Mouse (Mus musculus) stomach, postnatal 0 days (tissue): Measurements from ENCODE around the gene Nckap5. TPM values are rescaled to one million over a fixed set of nuclear protein-coding genes. Genes with fewer than 3 reads are reported as not detected.

Experiments used
- ATAC-seq: fragments of 200-750 bp; cut with Nextera tagmentation; 2 replicates; pipeline ENCODE4 v1.8.0; 2017; ENCODE audit not compliant: low FRiP score, low TSS enrichment
- DNase-seq: peaks from one replicate; pipeline ENCODE4 v3.0.0-alpha.2; 2016; ENCODE audit warnings: low spot score
- H3K27ac ChIP-seq: fragments of 300-500 bp; sonication (generic); replicated peaks from 2 replicates; pipeline ENCODE4 v1.5.1; 2014; ENCODE audit warnings: mild to moderate bottlenecking, control low read depth
- H3K27me3 ChIP-seq: fragments of 300-500 bp; sonication (generic); 2 replicates; pipeline ENCODE4 v1.6.1; 2014; ENCODE audit warnings: low read length; ENCODE audit not compliant: control insufficient read depth, insufficient read depth
- H3K36me3 ChIP-seq: fragments of 300-500 bp; sonication (generic); 2 replicates; pipeline ENCODE4 v1.6.1; 2014; ENCODE audit warnings: low read length, mixed read lengths; ENCODE audit not compliant: control insufficient read depth, insufficient read depth
- H3K4me1 ChIP-seq: fragments of 300-500 bp; sonication (generic); replicated peaks from 2 replicates; pipeline ENCODE4 v1.6.1; 2014; ENCODE audit warnings: antibody characterized with exemption; ENCODE audit not compliant: control insufficient read depth, insufficient read depth
- H3K4me2 ChIP-seq: fragments of 300-500 bp; sonication (generic); replicated peaks from 2 replicates; pipeline ENCODE4 v1.6.1; 2014; ENCODE audit warnings: low read depth, mild to moderate bottlenecking, control low read depth, moderate library complexity
- H3K4me3 ChIP-seq: fragments of 300-500 bp; sonication (generic); 2 replicates; pipeline ENCODE4 v1.5.1; 2014; ENCODE audit warnings: low read depth, low read length, control low read depth
- H3K9ac ChIP-seq: fragments of 300-500 bp; sonication (generic); 2 replicates; pipeline ENCODE4 v1.6.1; 2014; ENCODE audit warnings: mild to moderate bottlenecking, low read length, control low read depth, mixed read lengths
- H3K9me3 ChIP-seq: fragments of 300-500 bp; sonication (generic); 2 replicates; pipeline ENCODE4 v1.6.1; 2016; ENCODE audit warnings: low read length; ENCODE audit not compliant: control insufficient read depth
- CTCF ChIP-seq: IDR thresholded peaks from 2 replicates; pipeline ENCODE4 v1.5.1; 2016; ENCODE audit warnings: antibody characterized with exemption, low read depth, mild to moderate bottlenecking, moderate library complexity
- EP300 ChIP-seq: optimal IDR thresholded peaks from 2 replicates; pipeline ENCODE3; 2016; ENCODE audit warnings: antibody characterized with exemption
- WGBS: fragments of 180-500 bp; shearing (Covaris S2); extraction: QIAGEN DNeasy Blood & Tissue Kit; methylation state at CpG from one replicate; pipeline ENCODE4 v1.1.7; 2014; 5-methylcytosine and 5-hydroxymethylcytosine counted together
- polyA plus RNA-seq: library from polyadenylated mRNA; unstranded; fragments of >200 nt; fragmentation: Nextera tagmentation; extraction: Ambion mirVana; gene quantifications from 2 replicates; pipeline ENCODE4 v1.2.1, GENCODE M21; 2015

The Nckap5 gene
- polyA plus RNA-seq, 1 experiment from 2014 or later: 1.9 TPM

- DNase-seq (no peak), ATAC-seq (no peak)
- Histone ChIP-seq H3K27ac (0 out of 2 replicates have a peak overlapping the region, but pooled peaks have one; percentile 45), H3K9me3 (no peaks in the 10 kb centered on the region), H3K36me3 (no peaks in the 10 kb centered on the region), H3K4me3 (no peak overlapping the region), H3K4me2 (no peak overlapping the region), H3K9ac (no peak overlapping the region), H3K4me1 (no peaks in the 10 kb centered on the region), H3K27me3 (no peaks in the 10 kb centered on the region)
- WGBS: 51% methylated on average over 2 of the region's 2 CpGs
- TF ChIP-seq EP300: no peak
- TF ChIP-seq CTCF: no peak
Measured at GRCm38 (mm10) chr1:126470883-126471282, 359.7 kb downstream of the Nckap5 start.

- no peak overlapping the region for H3K4me3 ChIP-seq
- TF ChIP-seq CTCF (no peak), EP300 (no peak)
- H3K9ac ChIP-seq: no peak overlapping the region
- H3K36me3 ChIP-seq: no peaks in the 10 kb centered on the region
- H3K4me1 ChIP-seq: no peaks in the 10 kb centered on the region
- ATAC-seq (no peak), DNase-seq (no peak)
- no peaks in the 10 kb centered on the region for H3K27me3 ChIP-seq
- H3K4me2 ChIP-seq: no peak overlapping the region
- H3K9me3 ChIP-seq: no peaks in the 10 kb centered on the region
- WGBS: 60% methylated on average over 5 of the region's 5 CpGs
- H3K27ac ChIP-seq: no peak overlapping the region
Measured at GRCm38 (mm10) chr1:126469818-126470544, 360.6 kb downstream of the Nckap5 start.

GRCm38 (mm10) chr1:126461527-126462354 is 368.9 kb downstream of the Nckap5 start:
- no peak for DNase-seq
- Histone ChIP-seq H3K9me3 (no peaks in the 10 kb centered on the region), H3K4me2 (no peak overlapping the region), H3K9ac (no peak overlapping the region), H3K36me3 (no peaks in the 10 kb centered on the region), H3K27ac (no peak overlapping the region), H3K4me3 (no peak overlapping the region), H3K4me1 (no peaks in the 10 kb centered on the region), H3K27me3 (no peaks in the 10 kb centered on the region)
- ATAC-seq: no peak
- WGBS: 33% methylated on average over 11 of the region's 11 CpGs
- TF ChIP-seq EP300 (no peak), CTCF (no peak)

GRCm38 (mm10) chr1:126457739-126458138 is 372.9 kb downstream of the Nckap5 start:
- H3K4me3 ChIP-seq: no peak overlapping the region
- no peak overlapping the region for H3K27ac ChIP-seq
- no peaks in the 10 kb centered on the region for H3K36me3 ChIP-seq
- DNase-seq (no peak), ATAC-seq (no peak)
- no peaks in the 10 kb centered on the region for H3K9me3 ChIP-seq
- no peaks in the 10 kb centered on the region for H3K27me3 ChIP-seq
- no peaks in the 10 kb centered on the region for H3K4me1 ChIP-seq
- H3K4me2 ChIP-seq: no peak overlapping the region
- WGBS: 63% methylated on average over 1 of the region's 1 CpGs
- H3K9ac ChIP-seq: no peak overlapping the region
- TF ChIP-seq EP300: no peak
- no peak for TF ChIP-seq CTCF

GRCm38 (mm10) chr1:126454504-126455173 is 376.0 kb downstream of the Nckap5 start:
- ATAC-seq (no peak), DNase-seq (no peak)
- H3K9me3 ChIP-seq: no peaks in the 10 kb centered on the region
- 57% methylated on average over 9 of the region's 9 CpGs for WGBS
- H3K4me3 ChIP-seq: no peak overlapping the region
- no peak overlapping the region for H3K27ac ChIP-seq
- H3K36me3 ChIP-seq: no peaks in the 10 kb centered on the region
- H3K4me2 ChIP-seq: no peak overlapping the region
- no peak overlapping the region for H3K9ac ChIP-seq
- TF ChIP-seq CTCF (no peak), EP300 (no peak)
- no peaks in the 10 kb centered on the region for H3K27me3 ChIP-seq
- no peaks in the 10 kb centered on the region for H3K4me1 ChIP-seq
